Mouse (Mus musculus): Measurements from ENCODE around the gene Creb3. TPM values are rescaled to one million over a fixed set of nuclear protein-coding genes. Genes with fewer than 3 reads are reported as not detected.
"Not testable (repeated sequence)": the region's sequence is repeated elsewhere in the genome, so short reads cannot be mapped to it uniquely, and the experiment has no call there.

Gene Creb3
- polyA plus RNA-seq, 1 experiment from 2014 or later = 36.2 TPM

GRCm38 (mm10) chr4:43591961-43592360 lies 29.8 kb downstream of the Creb3 start:
- Histone ChIP-seq H3K4me2 (ENCODE audit: low read depth, low read length) (no peak overlapping the region), H3K9me3 (ENCODE audit: low read length) (no peaks in the 10 kb centered on the region), H3K4me1 (ENCODE audit: insufficient read depth) (no peaks in the 10 kb centered on the region), H3K4me3 (ENCODE audit: low read depth, low read length) (no peak overlapping the region), H3K36me3 (replicated peaks; ENCODE audit: insufficient read depth, low read length) (no peaks in the 10 kb centered on the region), H3K27me3 (ENCODE audit: insufficient read depth, low read length) (no peaks in the 10 kb centered on the region), H3K9ac (replicated peaks) (no peak overlapping the region), H3K27ac (ENCODE audit: low read depth) (no peak overlapping the region)
- WGBS (ENCODE audit: insufficient replicate concordance) = 75% methylated on average over 3 of the region's 3 CpGs
- DNase-seq = no peak
- TF ChIP-seq CTCF (IDR thresholded peaks at IDR 0.05; ENCODE audit: low read depth) = no peak
- TF ChIP-seq EP300 (IDR thresholded peaks at IDR 0.05; ENCODE audit: low read depth) = no peak
- no peak for ATAC-seq

GRCm38 (mm10) chr4:43593453-43593852 lies 31.3 kb downstream of the Creb3 start:
- Histone ChIP-seq H3K9me3 (ENCODE audit: low read length) (no peaks in the 10 kb centered on the region), H3K27me3 (ENCODE audit: insufficient read depth, low read length) (no peaks in the 10 kb centered on the region), H3K4me1 (ENCODE audit: insufficient read depth) (peaks cover 5% of the 10 kb centered on the region; the same call in 1 of the 2 replicates), H3K4me3 (ENCODE audit: low read depth, low read length) (no peak overlapping the region), H3K27ac (ENCODE audit: low read depth) (no peak overlapping the region), H3K9ac (replicated peaks) (no peak overlapping the region), H3K4me2 (ENCODE audit: low read depth, low read length) (no peak overlapping the region), H3K36me3 (replicated peaks; ENCODE audit: insufficient read depth, low read length) (no peaks in the 10 kb centered on the region)
- ATAC-seq (no peak), DNase-seq (no peak)
- TF ChIP-seq CTCF (IDR thresholded peaks at IDR 0.05; ENCODE audit: low read depth) (no peak), EP300 (IDR thresholded peaks at IDR 0.05; ENCODE audit: low read depth) (no peak)
- WGBS (ENCODE audit: insufficient replicate concordance) = 54% methylated on average over 3 of the region's 3 CpGs

GRCm38 (mm10) chr4:43596597-43596996 lies 34.5 kb downstream of the Creb3 start:
- peaks cover 11% of the 10 kb centered on the region for H3K4me1 ChIP-seq (ENCODE audit: insufficient read depth)
- H3K4me3 ChIP-seq (ENCODE audit: low read depth, low read length); DNase-seq; H3K4me2 ChIP-seq (ENCODE audit: low read depth, low read length); H3K36me3 ChIP-seq (replicated peaks; ENCODE audit: insufficient read depth, low read length); H3K9me3 ChIP-seq (ENCODE audit: low read length); H3K27ac ChIP-seq (ENCODE audit: low read depth); ATAC-seq; H3K9ac ChIP-seq (replicated peaks); H3K27me3 ChIP-seq (ENCODE audit: insufficient read depth, low read length): not testable (repeated sequence)
- WGBS (ENCODE audit: insufficient replicate concordance) = 78% methylated on average over 2 of the region's 2 CpGs

- DNase-seq (no peak), ATAC-seq (peak; percentile 83)
- Histone ChIP-seq H3K4me2 (ENCODE audit: low read depth, low read length) (peak overlapping the region; percentile 35), H3K4me1 (ENCODE audit: insufficient read depth) (peaks cover 11% of the 10 kb centered on the region), H3K9ac (replicated peaks) (no peak overlapping the region), H3K9me3 (ENCODE audit: low read length) (no peaks in the 10 kb centered on the region), H3K27ac (ENCODE audit: low read depth) (peak overlapping the region; percentile 80), H3K4me3 (ENCODE audit: low read depth, low read length) (no peak overlapping the region), H3K27me3 (ENCODE audit: insufficient read depth, low read length) (no peaks in the 10 kb centered on the region), H3K36me3 (replicated peaks; ENCODE audit: insufficient read depth, low read length) (no peaks in the 10 kb centered on the region)
- WGBS (ENCODE audit: insufficient replicate concordance) = 49% methylated on average over 4 of the region's 4 CpGs
- TF ChIP-seq EP300 (IDR thresholded peaks at IDR 0.05; ENCODE audit: low read depth) = peak; percentile 98
- TF ChIP-seq CTCF (IDR thresholded peaks at IDR 0.05; ENCODE audit: low read depth) = no peak
Measured at GRCm38 (mm10) chr4:43598200-43598599, 36.1 kb downstream of the Creb3 start.

- peak overlapping the region; percentile 10; the same call in 1 of the 2 replicates for H3K4me3 ChIP-seq (ENCODE audit: low read depth, low read length)
- peaks cover 11% of the 10 kb centered on the region for H3K4me1 ChIP-seq (ENCODE audit: insufficient read depth)
- H3K4me2 ChIP-seq (ENCODE audit: low read depth, low read length) = peak overlapping the region; percentile 35
- ATAC-seq (peak; percentile 75), DNase-seq (no peak)
- no peaks in the 10 kb centered on the region for H3K9me3 ChIP-seq (ENCODE audit: low read length)
- TF ChIP-seq CTCF (IDR thresholded peaks at IDR 0.05; ENCODE audit: low read depth) (no peak), EP300 (IDR thresholded peaks at IDR 0.05; ENCODE audit: low read depth) (peak; percentile 85)
- 0 out of 2 replicates have a peak overlapping the region, but pooled peaks have one; percentile 8 for H3K9ac ChIP-seq (replicated peaks)
- no peaks in the 10 kb centered on the region for H3K27me3 ChIP-seq (ENCODE audit: insufficient read depth, low read length)
- WGBS (ENCODE audit: insufficient replicate concordance) = 59% methylated on average over 7 of the region's 7 CpGs
- H3K36me3 ChIP-seq (replicated peaks; ENCODE audit: insufficient read depth, low read length) = no peaks in the 10 kb centered on the region
- H3K27ac ChIP-seq (ENCODE audit: low read depth) = peak overlapping the region; percentile 80
Measured at GRCm38 (mm10) chr4:43598650-43599380, 36.7 kb downstream of the Creb3 start.

- DNase-seq (no peak), ATAC-seq (no peak)
- Histone ChIP-seq H3K9ac (replicated peaks) (peak overlapping the region; percentile 51), H3K27ac (ENCODE audit: low read depth) (peak overlapping the region; percentile 66; the same call in 1 of the 2 replicates), H3K4me2 (ENCODE audit: low read depth, low read length) (peak overlapping the region; percentile 60), H3K27me3 (ENCODE audit: insufficient read depth, low read length) (no peaks in the 10 kb centered on the region), H3K36me3 (replicated peaks; ENCODE audit: insufficient read depth, low read length) (no peaks in the 10 kb centered on the region), H3K4me1 (ENCODE audit: insufficient read depth) (peaks cover 19% of the 10 kb centered on the region), H3K4me3 (ENCODE audit: low read depth, low read length) (peak overlapping the region; percentile 22; the same call in 1 of the 2 replicates), H3K9me3 (ENCODE audit: low read length) (no peaks in the 10 kb centered on the region)
- TF ChIP-seq CTCF (IDR thresholded peaks at IDR 0.05; ENCODE audit: low read depth) (no peak), EP300 (IDR thresholded peaks at IDR 0.05; ENCODE audit: low read depth) (peak; percentile 73)
- WGBS (ENCODE audit: insufficient replicate concordance) = 54% methylated on average over 9 of the region's 9 CpGs
Measured at GRCm38 (mm10) chr4:43600195-43600934, 38.2 kb downstream of the Creb3 start.
